Mouse (Mus musculus): ENCODE measurements at regions not wholly inside any gene's neighbourhood (a gene's known extent, or its start where the extent isn't known, plus 50 kb on each side); places are given as distances from the start of the nearest gene placed in this dataset.

GRCm38 (mm10) chr7:69326311-69326710, 577.3 kb upstream of the Arrdc4 start:
- DNase-seq (ENCODE audit: low read depth, low spot score) = no peak

DNA sequence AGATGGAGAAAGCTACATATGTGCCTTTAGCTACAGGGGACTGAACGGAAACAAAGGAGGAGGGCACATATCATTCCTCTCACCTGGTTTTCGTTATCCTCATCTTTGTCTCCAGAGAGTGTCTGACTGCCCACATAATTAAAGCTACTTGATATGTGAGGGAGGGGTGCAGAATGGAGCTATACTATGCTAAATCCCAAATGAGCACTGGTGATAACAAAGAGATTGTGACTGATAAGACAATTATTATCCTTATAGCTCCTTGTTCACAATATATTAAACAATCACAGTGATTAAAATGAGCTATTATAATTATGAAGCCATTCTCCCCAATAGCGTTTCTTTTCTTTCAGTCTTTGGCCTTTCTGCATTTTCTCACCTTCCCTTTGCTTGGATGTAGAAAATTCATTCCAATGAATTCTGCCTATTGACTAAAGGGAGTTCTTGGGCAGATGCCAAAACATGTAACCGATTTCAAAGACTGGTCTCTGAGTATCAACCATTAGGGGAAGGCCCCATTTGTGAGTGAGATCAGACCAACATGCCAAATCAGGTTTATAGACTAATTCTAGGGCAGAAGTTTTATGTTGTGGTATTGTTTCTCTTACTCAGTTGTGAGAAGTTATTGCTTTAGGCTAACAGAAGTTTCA, 528.1 kb upstream of the Arrdc4 start:
- no peak for DNase-seq (ENCODE audit: low read depth, low spot score)

DNA sequence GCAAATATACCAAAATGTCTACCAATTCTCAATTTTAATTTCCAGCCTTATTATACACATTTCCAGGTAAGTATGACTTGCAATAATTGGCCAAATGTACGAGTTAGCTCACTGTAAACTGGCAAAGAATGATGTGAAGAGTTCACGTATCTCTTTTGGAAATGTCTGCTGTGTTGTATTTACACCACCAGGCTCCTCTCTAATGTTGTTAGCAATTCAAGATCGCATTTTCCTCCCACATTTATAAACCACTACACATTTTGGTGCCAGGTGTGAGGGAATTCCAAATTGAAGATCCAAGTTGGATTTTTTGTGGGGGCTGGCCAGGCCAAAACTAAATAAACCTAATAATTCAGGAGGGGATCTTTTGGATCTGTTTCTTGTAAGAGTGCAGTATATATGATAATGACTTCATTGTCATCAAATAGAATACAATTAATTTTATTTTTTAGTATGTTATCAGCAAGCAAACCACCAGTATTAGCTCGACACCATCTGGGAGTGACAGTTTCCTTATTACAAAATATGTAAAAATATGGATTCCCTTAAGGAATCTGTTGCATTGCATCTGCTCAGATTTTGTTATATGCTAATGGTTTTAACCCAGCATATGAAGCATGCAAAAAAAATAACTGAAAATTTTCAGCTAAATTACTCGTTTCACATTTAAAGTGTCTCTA, 527.5 kb upstream of the Arrdc4 start:
- no peak for DNase-seq (ENCODE audit: low read depth, low spot score)

DNA sequence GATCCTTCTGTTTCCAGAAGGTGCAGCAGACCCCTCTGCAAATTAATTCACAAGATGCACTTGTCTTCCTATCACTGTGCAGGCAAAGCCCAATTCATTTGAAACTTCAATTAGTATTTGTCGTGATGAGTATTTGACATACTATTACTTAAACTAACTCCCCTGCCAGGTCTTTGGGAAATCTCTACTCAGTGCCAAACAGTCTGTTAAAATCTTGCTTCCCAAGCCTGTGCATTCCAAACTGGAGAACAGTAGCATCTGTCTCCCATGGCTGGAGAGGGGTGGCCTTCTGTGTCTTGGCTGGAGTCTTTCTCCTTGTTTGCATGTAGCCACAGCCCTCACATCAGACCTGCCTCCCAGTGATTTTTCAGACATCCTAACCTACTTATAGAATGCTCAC, 524.6 kb upstream of the Arrdc4 start:
- DNase-seq (ENCODE audit: low read depth, low spot score) = no peak

- DNase-seq (ENCODE audit: low read depth, low spot score) = no peak
Observed at GRCm38 (mm10) chr7:69244519-69244918, 495.5 kb upstream of the Arrdc4 start.

GRCm38 (mm10) chr7:69233296-69233695, 484.3 kb upstream of the Arrdc4 start:
- DNase-seq (ENCODE audit: low read depth, low spot score) = no peak

- peak; percentile 6 for DNase-seq (ENCODE audit: low read depth, low spot score)
Observed at GRCm38 (mm10) chr7:69217871-69218270, 468.8 kb upstream of the Arrdc4 start.
